Mouse (Mus musculus): ENCODE measurements at regions not wholly inside any gene's neighbourhood (a gene's known extent, or its start where the extent isn't known, plus 50 kb on each side); places are given as distances from the start of the nearest gene placed in this dataset.

GRCm38 (mm10) chr3:156232111-156232510 lies 329.5 kb upstream of the Negr1 start:
- Histone ChIP-seq H3K9me3 (replicated peaks) (no peaks in the 10 kb centered on the region; the same call in 1 of the 2 replicates), H3K4me1 (ENCODE audit: insufficient read depth, low read depth, low read length) (no peaks in the 10 kb centered on the region), H3K4me3 (ENCODE audit: low read depth, low read length) (no peak overlapping the region), H3K36me3 (replicated peaks) (no peaks in the 10 kb centered on the region), H3K27me3 (ENCODE audit: insufficient read depth, low read length) (no peaks in the 10 kb centered on the region)
- TF ChIP-seq GATA2 (IDR thresholded peaks at IDR 0.05; ENCODE audit: borderline replicate concordance, low read depth, low read length) (no peak), POLR2AphosphoS5 (IDR thresholded peaks at IDR 0.05; ENCODE audit: insufficient replicate concordance, low read depth, low read length) (no peak), TAL1 (conservative IDR thresholded peaks at IDR 0.05; ENCODE audit: low read depth, low read length) (no peak), CTCF (IDR thresholded peaks at IDR 0.05; ENCODE audit: low read depth, low read length) (no peak), GATA1 (IDR thresholded peaks at IDR 0.05; ENCODE audit: borderline replicate concordance, low read length) (no peak)
- no peak for ATAC-seq (ENCODE audit: extremely low read depth, insufficient number of reproducible peaks, low FRiP score, poor library complexity, severe bottlenecking)
- DNase-seq (ENCODE audit: low spot score) = no peak

GRCm38 (mm10) chr3:156235955-156236354 lies 325.6 kb upstream of the Negr1 start:
- Histone ChIP-seq H3K4me1 (ENCODE audit: insufficient read depth, low read depth, low read length) (no peaks in the 10 kb centered on the region), H3K27me3 (ENCODE audit: insufficient read depth, low read length) (no peaks in the 10 kb centered on the region), H3K36me3 (replicated peaks) (no peaks in the 10 kb centered on the region), H3K9me3 (replicated peaks) (peaks cover 2% of the 10 kb centered on the region; the same call in 1 of the 2 replicates), H3K4me3 (ENCODE audit: low read depth, low read length) (no peak overlapping the region)
- DNase-seq (ENCODE audit: low spot score) (no peak), ATAC-seq (ENCODE audit: extremely low read depth, insufficient number of reproducible peaks, low FRiP score, poor library complexity, severe bottlenecking) (no peak)
- TF ChIP-seq GATA1 (IDR thresholded peaks at IDR 0.05; ENCODE audit: borderline replicate concordance, low read length) = no peak
- TF ChIP-seq GATA2 (IDR thresholded peaks at IDR 0.05; ENCODE audit: borderline replicate concordance, low read depth, low read length) = no peak
- no peak for TF ChIP-seq CTCF (IDR thresholded peaks at IDR 0.05; ENCODE audit: low read depth, low read length)
- no peak for TF ChIP-seq TAL1 (conservative IDR thresholded peaks at IDR 0.05; ENCODE audit: low read depth, low read length)
- TF ChIP-seq POLR2AphosphoS5 (IDR thresholded peaks at IDR 0.05; ENCODE audit: insufficient replicate concordance, low read depth, low read length) = no peak

GRCm38 (mm10) chr3:156252256-156252861 lies 309.2 kb upstream of the Negr1 start:
- no peak for TF ChIP-seq POLR2AphosphoS5 (IDR thresholded peaks at IDR 0.05; ENCODE audit: insufficient replicate concordance, low read depth, low read length)
- TF ChIP-seq GATA1 (IDR thresholded peaks at IDR 0.05; ENCODE audit: borderline replicate concordance, low read length) = no peak
- no peak for TF ChIP-seq TAL1 (conservative IDR thresholded peaks at IDR 0.05; ENCODE audit: low read depth, low read length)
- TF ChIP-seq CTCF (IDR thresholded peaks at IDR 0.05; ENCODE audit: low read depth, low read length) = no peak
- TF ChIP-seq GATA2 (IDR thresholded peaks at IDR 0.05; ENCODE audit: borderline replicate concordance, low read depth, low read length) = no peak
- no peaks in the 10 kb centered on the region for H3K27me3 ChIP-seq (ENCODE audit: insufficient read depth, low read length)
- H3K4me1 ChIP-seq (ENCODE audit: insufficient read depth, low read depth, low read length) = no peaks in the 10 kb centered on the region
- peaks cover 5% of the 10 kb centered on the region for H3K9me3 ChIP-seq (replicated peaks)
- no peak overlapping the region for H3K4me3 ChIP-seq (ENCODE audit: low read depth, low read length)
- no peaks in the 10 kb centered on the region for H3K36me3 ChIP-seq (replicated peaks)
- DNase-seq (ENCODE audit: low spot score) = no peak
- ATAC-seq (ENCODE audit: extremely low read depth, insufficient number of reproducible peaks, low FRiP score, poor library complexity, severe bottlenecking) = no peak

GRCm38 (mm10) chr3:156253172-156253934 lies 308.2 kb upstream of the Negr1 start:
- no peak for TF ChIP-seq POLR2AphosphoS5 (IDR thresholded peaks at IDR 0.05; ENCODE audit: insufficient replicate concordance, low read depth, low read length)
- TF ChIP-seq CTCF (IDR thresholded peaks at IDR 0.05; ENCODE audit: low read depth, low read length) = no peak
- TF ChIP-seq GATA2 (IDR thresholded peaks at IDR 0.05; ENCODE audit: borderline replicate concordance, low read depth, low read length) = no peak
- TF ChIP-seq TAL1 (conservative IDR thresholded peaks at IDR 0.05; ENCODE audit: low read depth, low read length) = no peak
- TF ChIP-seq GATA1 (IDR thresholded peaks at IDR 0.05; ENCODE audit: borderline replicate concordance, low read length) = no peak
- Histone ChIP-seq H3K36me3 (replicated peaks) (no peaks in the 10 kb centered on the region), H3K4me1 (ENCODE audit: insufficient read depth, low read depth, low read length) (no peaks in the 10 kb centered on the region), H3K9me3 (replicated peaks) (peaks cover 5% of the 10 kb centered on the region), H3K4me3 (ENCODE audit: low read depth, low read length) (no peak overlapping the region), H3K27me3 (ENCODE audit: insufficient read depth, low read length) (no peaks in the 10 kb centered on the region)
- ATAC-seq (ENCODE audit: extremely low read depth, insufficient number of reproducible peaks, low FRiP score, poor library complexity, severe bottlenecking) = no peak
- DNase-seq (ENCODE audit: low spot score) = no peak

GRCm38 (mm10) chr3:156256719-156257118 lies 304.9 kb upstream of the Negr1 start:
- ATAC-seq (ENCODE audit: extremely low read depth, insufficient number of reproducible peaks, low FRiP score, poor library complexity, severe bottlenecking) (no peak), DNase-seq (ENCODE audit: low spot score) (no peak)
- Histone ChIP-seq H3K36me3 (replicated peaks) (no peaks in the 10 kb centered on the region), H3K27me3 (ENCODE audit: insufficient read depth, low read length) (no peaks in the 10 kb centered on the region), H3K9me3 (replicated peaks) (peaks cover 2% of the 10 kb centered on the region), H3K4me1 (ENCODE audit: insufficient read depth, low read depth, low read length) (no peaks in the 10 kb centered on the region), H3K4me3 (ENCODE audit: low read depth, low read length) (no peak overlapping the region)
- TF ChIP-seq TAL1 (conservative IDR thresholded peaks at IDR 0.05; ENCODE audit: low read depth, low read length) (no peak), GATA1 (IDR thresholded peaks at IDR 0.05; ENCODE audit: borderline replicate concordance, low read length) (no peak), GATA2 (IDR thresholded peaks at IDR 0.05; ENCODE audit: borderline replicate concordance, low read depth, low read length) (no peak)

- TF ChIP-seq GATA2 (IDR thresholded peaks at IDR 0.05; ENCODE audit: borderline replicate concordance, low read depth, low read length) (no peak), TAL1 (conservative IDR thresholded peaks at IDR 0.05; ENCODE audit: low read depth, low read length) (no peak), POLR2AphosphoS5 (IDR thresholded peaks at IDR 0.05; ENCODE audit: insufficient replicate concordance, low read depth, low read length) (no peak)
- Histone ChIP-seq H3K4me3 (ENCODE audit: low read depth, low read length) (no peak overlapping the region), H3K36me3 (replicated peaks) (no peaks in the 10 kb centered on the region), H3K9me3 (replicated peaks) (peaks cover 2% of the 10 kb centered on the region; the same call in 1 of the 2 replicates), H3K27me3 (ENCODE audit: insufficient read depth, low read length) (no peaks in the 10 kb centered on the region), H3K4me1 (ENCODE audit: insufficient read depth, low read depth, low read length) (no peaks in the 10 kb centered on the region)
- DNase-seq (ENCODE audit: low spot score) (no peak), ATAC-seq (ENCODE audit: extremely low read depth, insufficient number of reproducible peaks, low FRiP score, poor library complexity, severe bottlenecking) (no peak)
These were observed 296.9 kb upstream of the Negr1 start for GRCm38 (mm10) chr3:156264654-156265053.
